Mouse (Mus musculus): ENCODE data around the gene Gm853. TPM values are rescaled to one million over a fixed set of nuclear protein-coding genes. Genes with fewer than 3 reads are reported as not detected.
A peak's percentile ranks its signal among the peaks of the same experiment; 100 is the strongest.

Gm853 gene
- total RNA-seq, 2 experiments from 2014 or later = not detected

DNA sequence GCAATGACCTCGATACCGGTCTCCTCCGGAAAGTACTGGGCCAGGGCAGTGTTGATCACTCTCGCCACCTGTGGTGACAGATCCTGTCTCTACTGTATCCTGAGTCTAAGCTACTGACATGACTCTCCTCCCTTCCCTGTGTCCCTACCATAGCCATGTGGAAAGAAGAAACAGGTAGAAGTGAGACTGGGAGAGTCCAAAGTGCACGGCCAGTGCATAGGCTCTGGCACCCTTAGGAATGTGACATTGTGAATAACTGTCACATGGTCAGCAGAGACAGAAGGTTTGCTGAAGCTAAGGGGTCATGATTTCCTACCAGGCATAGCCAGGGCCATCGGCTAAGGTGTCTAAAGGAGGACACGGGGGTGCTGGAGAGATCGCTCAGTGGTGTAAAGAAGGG is 6.8 kb downstream of the Gm853 start:
- no peak for DNase-seq (ENCODE audit: low spot score in 2 of 2)

DNA sequence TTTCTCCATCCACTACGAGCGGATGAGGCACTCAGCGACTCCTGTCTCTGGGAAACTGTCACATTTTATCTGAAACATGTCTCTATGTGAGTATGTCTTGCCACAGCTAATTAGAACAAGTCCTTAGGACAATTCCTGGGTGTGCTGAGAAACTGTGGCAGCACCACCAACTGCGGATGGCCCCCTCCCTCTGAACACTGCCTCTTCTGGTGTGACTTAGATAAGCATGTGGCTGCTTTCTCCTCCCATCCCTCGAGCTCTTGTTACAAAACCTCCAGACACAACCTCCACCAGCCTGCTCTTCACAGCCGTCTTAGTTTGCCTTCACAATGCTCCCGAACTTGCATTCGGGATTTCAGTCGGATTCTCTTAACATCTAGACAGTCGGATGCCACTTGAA is 8.3 kb downstream of the Gm853 start:
- DNase-seq (ENCODE audit: low spot score in 2 of 2) = no peak

DNA sequence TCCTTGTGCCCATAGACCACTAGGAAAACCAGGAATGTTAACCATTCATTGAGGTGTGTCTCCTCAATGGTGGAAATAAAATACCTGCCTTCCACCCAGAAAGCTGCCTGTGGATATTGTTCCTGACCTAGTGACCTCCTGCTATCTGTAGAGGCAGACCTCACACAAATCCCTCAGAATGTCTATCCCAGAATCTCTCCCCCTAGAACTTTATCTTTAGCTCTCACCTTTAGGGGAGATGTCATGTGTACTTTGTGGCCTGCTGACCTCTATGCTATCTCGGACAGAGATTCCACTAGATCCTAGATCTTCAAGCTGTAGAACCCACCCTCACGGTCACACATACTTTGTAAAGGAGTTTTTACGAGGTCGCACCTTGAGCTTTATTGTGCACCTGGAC is 9.0 kb downstream of the Gm853 start:
- DNase-seq (ENCODE audit: low spot score in 2 of 2) = no peak

DNA sequence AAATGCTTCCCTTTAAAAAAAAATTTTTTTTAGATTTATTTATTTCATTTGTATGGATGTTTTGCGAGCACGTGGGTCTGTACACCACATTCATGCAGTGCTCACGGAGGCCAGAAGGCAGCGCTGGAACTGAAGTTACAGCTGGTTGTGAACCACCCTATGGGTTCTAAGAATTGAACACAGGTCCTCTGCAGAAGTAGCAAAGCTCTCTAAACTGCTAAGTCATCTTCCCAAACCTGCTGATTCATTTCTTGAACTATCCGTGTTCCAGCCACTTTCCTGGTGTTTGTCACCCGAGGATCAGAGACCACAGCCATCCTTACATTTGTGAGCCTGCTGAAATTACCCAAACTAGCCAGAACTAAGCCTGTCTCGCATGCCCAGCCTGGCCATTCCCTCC is 9.8 kb downstream of the Gm853 start:
- no peak for DNase-seq (ENCODE audit: low spot score in 2 of 2)

DNA sequence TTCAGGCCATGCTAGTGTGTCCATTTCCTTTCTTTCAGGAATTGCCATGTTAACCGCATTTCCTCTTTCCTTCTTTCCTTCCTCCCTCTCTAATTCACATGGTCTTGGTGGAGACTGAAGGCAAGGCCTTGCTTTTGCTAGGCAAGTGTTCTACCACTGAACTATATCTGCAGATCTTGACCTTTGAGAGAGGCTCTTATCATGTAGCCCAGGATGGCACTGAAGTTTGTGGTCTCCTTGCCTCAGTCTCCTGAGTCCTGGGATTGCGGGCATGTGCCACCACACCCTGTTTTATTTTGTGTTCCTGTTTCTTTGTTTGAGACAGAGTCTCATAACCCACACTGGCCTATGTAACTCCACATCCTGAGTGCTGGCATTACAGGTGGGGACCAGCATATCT is 10.3 kb downstream of the Gm853 start:
- no peak for DNase-seq (ENCODE audit: low spot score in 2 of 2)

DNA sequence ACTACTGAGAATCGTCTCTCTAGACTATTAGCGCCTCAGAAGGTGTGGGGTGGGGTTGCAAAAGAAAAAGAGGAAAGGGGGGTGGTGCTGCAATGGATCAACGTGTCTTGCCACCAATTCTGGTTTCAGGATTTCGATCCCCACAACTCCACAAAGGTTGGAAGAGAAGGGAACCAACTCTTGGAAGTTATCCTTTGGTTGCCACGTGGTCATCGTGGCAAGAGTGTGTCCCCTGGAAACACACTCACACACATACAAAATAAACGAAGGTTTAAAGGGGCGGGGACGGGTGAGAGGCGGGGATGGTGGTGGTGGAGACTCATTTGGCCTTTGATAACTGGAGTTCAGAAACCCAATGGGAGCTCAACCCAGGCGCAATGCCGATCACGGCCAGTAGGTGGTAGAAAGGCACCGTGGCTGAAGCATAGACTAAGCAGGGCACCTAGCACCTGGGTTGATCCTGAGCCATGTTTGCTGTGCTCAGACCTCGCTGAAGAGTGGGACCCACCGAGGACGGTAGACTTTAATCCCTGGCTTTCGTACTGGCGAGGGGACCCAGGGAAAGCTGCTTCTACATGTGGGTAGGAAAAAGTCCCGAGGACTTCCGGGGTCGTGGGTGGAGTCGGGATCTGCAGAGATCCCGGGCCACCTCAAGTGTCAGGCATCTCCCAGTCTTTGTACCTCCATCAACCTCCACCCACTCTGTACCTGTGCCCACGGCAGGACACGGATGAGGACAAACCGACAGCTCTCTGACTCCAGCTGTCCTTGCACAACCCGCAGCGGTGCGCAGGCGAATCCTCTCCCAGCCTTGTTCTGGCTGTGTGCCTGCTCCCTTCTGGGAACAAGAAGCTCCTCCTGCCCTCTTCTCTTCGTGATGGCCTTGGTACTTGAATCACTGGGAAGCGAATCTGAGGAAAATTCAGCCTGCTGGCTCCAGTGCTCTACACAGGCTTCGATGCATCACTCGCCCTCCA is 23.2 kb downstream of the Gm853 start:
- DNase-seq (ENCODE audit: low spot score in 2 of 2) = peak; percentile 94 to 95

DNA sequence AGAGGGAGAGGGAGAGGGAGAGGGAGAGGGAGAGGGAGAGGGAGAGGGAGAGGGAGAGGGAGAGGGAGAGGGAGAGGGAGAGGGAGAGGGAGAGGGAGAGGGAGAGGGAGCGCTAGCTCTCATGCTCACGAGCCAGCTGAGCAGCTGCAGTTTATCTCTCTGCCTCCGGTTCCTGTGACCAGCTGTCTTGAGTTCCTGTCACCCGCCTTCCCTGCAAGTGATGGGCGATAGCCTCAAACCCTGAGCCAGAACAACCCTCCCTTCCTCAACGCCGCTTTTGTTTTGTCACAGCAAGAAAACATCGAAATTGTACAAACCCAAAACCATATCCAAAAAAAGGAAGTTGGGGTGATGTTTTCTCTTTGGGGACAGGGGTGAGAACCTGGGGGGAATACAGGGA is 25.7 kb downstream of the Gm853 start:
- DNase-seq (ENCODE audit: low spot score in 2 of 2) = no peak

DNA sequence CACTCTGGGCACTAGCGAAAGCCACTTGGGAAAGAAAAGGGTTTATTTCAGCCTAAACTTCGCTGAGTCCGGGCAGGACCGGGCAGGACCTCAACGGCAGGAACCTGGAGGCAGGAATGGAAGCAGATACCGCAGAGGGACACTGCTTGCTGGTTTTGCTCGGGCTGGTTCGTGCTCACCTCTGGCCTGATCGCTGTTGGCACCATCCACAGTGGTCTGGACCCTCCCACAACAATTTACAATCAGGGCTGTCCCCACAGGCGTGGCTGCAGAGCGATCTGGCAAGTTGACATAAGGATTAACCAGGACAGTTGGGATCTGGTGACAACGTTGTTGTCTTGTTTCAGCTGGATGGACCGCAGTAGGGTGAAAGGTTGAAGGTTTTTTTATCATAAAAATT is 26.3 kb downstream of the Gm853 start:
- no peak for DNase-seq (ENCODE audit: low spot score in 2 of 2)

DNA sequence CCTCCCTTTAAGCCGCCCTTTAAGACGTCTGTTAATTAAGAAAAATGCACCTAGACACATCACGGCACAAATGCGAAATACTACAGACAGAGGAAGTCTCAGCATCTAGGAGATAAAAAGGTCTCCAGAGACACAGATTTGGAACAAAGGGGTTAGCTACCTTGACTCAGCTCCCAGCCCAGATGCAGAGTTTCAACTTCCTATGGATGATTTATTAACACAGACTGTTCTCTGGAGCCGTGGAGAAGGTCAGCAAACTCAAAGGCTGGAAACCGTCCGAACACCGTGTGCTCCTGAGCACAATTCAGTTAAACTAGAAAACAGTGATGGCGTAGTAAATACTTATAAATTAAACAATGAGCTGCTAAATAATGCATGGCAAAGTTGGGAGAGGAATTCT is 29.9 kb downstream of the Gm853 start:
- DNase-seq (ENCODE audit: low spot score in 2 of 2) = no peak

DNA sequence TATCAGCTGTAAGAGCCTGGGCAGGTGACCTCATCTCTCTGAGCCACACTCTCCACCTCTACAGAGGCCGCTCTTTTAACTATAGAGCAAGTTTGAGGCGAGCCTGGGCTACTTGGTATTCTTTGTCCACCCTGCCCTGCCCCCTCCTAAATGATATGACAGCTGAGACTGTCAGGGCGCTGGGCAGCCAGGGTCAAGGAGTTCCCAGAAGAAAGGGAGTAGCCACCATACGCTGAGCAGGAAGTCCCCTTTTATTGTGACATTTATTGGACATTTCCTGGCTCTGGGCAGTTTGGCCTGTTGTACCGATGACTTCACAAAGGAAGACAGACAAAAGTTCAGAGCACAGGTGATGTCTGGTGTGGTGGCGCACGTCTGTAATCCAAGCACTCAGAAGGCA is 32.6 kb downstream of the Gm853 start:
- DNase-seq (ENCODE audit: low spot score in 2 of 2) = no peak

DNA sequence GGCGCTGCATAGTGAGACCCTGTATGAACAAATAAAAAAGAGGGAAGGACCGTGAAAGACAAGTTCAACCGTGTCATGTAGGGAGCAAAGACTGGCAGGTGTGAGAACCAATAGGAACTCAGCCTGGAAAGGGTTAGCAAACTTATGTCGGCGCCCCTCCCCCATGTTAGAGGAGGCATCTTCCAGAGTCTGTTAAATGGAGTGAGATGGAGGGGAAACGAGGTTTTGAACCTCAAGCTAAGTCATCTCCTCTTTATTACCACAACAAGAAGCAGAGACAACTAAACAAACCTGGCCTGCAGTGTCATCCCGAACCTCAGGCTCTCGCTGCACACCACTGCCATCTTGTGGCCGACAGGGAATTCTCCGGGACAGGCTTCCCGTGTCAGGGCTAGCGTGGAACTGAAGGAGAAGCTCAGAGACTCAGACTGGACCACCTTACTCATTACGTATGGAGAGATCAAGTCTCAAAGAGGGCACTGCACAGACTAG is 33.3 kb downstream of the Gm853 start:
- DNase-seq (ENCODE audit: low spot score in 2 of 2) = peak; percentile 85 to 89

DNA sequence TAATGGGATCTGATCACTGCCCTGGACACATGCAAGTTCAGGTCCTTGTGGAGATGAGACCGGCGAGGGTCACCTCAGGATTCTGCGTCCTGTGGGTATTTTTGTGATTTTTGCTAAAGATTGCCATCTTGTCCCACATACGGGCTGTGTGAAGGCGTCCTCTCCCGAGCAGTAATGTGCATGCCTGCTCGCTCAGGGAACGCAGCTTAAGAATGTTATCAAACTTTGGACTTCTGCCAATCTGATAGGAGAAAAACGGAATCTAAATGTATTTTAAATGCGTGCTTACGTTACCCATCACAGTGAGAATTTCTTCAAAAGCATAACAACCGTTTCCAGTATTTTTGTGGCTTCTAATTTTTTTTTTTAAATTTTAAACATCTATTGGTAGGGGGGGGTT is 35.3 kb downstream of the Gm853 start:
- DNase-seq (ENCODE audit: low spot score in 2 of 2) = peak in 1 of 2 experiments; percentile 11

DNA sequence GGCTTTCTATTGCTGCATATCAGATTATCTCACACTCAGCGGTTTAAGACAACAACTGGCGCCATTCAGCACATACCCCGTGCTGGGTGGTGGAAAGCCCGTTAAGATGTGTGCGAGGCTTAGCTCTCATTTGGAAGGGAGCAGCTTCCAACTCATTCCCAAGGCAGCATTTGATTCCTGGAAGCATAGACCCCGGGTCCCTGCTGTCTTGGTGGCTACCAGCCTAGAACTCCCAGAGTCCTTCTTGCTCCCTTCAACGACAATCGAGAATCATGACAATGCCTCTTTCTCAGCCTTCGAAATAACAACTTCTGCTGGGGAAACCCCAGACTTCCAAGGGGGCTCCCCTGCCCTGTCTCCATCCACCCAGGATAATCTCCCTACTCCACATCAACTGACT is 35.8 kb downstream of the Gm853 start:
- DNase-seq (ENCODE audit: low spot score in 2 of 2) = no peak

DNA sequence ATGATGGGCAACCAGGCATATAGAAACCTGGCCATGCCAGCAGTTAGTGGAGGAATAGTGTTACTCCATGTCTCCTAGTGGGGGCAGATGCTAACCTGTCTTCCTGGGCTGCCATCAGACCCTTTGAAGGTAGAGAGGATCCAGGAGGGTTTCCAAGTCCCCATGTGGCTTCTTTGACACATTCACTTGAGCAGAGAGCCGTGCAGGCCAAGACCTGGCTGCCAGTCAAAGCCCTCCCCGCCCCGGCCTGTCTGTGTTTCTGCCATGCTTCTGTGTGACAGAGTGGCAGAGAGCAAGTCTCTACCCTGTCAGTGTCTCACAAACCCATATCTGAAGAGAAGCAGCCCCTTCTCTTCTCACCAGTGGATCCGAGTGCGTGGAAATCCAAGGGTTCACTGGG is 38.3 kb downstream of the Gm853 start:
- DNase-seq (ENCODE audit: low spot score in 2 of 2) = no peak

DNA sequence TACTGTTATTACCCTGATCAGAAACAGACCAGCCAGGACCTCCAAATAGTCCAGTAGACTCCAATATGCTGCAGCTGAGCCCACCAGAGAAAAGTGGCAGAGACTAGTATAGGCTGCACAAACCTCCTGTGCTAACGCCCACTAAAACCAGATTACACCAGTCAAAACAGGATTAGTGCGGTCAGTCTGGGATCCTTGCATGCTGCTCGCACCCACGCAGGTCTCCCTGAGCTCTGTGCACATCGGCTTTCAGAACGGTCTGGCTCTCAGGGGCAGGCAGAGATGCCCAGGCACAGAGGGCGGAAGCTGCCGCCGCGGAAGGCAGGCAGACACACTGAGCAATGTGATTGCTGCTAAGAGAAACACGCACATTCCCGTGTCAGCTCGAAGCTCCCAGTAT is 39.2 kb downstream of the Gm853 start:
- DNase-seq (ENCODE audit: low spot score in 2 of 2) = no peak

DNA sequence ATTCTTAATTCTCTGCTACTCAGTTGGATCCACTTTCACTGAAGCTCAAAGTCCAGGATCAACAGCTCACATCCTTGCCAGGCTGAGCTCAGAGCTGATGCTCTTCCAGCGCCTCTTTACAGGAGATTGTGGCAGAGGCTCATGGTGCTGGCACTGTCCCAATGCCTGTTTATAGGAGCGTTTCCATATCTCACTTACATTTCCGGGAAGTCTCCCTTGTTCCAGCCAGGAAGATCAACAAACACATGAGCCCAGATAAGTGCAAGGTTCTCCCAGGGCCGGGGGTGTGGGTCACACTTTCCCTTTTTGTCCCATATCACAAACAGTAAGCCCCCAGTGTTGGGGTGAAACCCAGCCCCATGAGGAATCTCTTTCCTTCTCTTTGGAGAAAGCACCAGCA is 40.3 kb downstream of the Gm853 start:
- DNase-seq (ENCODE audit: low spot score in 2 of 2) = no peak

DNA sequence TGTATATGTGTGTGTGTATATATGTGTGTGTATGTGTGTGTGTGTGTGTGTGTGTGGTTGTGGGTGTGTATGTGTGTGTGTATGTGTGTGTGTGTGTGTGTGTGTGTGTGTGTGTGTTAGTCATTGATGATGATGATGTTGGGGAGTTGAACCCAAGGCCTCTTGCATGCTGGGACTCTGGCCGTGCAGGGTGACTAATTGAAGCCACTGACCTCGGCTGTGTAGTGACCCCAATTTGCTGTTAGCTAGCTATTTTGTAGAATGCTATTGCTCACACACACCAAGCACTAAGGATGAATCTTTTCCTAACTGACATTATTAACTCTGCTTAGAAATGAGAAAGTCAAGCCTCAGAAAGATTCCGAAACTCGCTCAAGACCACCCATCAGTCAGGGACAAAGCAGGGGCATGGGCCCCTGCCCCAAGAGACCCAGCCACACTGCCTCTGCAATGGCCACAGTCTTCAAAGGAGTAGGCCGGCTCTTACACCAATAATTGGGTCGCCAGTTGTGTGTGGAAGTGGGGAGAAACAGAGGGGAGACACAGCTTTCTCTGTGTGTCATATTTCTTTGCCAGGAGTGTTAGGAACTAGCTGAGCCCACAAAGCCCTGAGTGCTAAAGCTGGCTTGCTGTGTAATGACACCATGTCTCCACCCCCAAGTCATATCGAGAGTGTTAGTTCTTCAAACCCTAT is 41.1 kb downstream of the Gm853 start:
- DNase-seq (ENCODE audit: low spot score in 2 of 2) = no peak

DNA sequence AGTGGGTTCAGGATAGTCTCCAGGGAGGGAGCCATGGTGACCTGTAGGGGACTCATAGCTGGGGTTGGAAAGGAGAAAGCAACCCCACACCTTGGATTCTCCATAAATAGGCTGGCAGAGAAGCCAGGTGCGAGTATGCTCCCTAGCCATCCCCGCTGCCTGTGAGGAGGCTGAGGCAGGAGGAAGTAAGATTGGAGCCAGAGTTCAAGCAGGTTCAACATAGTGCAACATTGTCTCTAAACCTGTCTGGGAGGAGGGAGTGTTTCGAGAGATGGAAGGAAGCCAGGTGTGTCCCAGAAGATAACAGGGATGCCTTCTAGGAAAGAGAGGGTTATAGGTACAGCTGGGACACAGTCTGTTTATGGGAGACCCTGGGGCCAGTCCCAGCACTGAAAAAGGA is 42.3 kb downstream of the Gm853 start:
- DNase-seq (ENCODE audit: low spot score in 2 of 2) = no peak

DNA sequence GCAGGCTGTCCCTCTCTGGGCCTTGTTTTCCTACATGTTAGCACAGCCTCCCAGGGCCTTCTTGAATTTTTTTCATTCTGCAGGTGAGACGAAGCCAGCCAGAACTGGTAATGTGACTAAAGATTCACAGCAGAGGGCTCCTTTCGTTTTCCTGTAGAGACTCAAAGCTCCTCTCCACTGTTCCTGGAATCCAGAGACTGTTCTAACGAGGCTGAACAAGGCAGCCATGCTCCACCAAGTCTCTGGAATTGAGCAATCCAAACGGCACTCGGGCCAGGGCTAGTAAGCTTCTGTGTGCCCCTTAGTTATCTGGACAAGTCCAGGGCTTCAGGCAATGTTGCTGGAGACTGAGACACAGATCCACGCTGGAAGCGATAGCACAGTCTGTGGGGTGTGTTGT is 44.7 kb downstream of the Gm853 start:
- no peak for DNase-seq (ENCODE audit: low spot score in 2 of 2)

DNA sequence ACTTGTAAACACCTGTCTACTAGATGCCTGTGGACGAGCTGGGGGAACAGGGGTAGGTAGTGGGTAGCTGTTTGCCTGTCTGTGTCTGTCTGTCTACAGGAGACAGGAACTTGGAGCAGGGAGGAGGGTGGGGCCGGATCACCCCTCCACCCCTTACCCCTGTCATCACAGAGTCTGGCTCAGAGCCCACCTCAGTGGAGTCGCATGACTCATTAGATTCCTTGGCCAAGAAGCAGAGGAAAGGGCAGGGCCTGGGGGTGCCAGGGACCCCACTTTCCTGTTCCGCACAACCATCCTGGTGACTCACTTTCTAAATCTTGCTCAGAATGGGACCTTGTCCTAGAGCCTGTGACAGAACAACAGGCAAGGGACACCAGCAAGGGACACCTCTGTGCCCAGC is 45.1 kb downstream of the Gm853 start:
- peak; percentile 55 to 59 for DNase-seq (ENCODE audit: low spot score in 2 of 2)

DNA sequence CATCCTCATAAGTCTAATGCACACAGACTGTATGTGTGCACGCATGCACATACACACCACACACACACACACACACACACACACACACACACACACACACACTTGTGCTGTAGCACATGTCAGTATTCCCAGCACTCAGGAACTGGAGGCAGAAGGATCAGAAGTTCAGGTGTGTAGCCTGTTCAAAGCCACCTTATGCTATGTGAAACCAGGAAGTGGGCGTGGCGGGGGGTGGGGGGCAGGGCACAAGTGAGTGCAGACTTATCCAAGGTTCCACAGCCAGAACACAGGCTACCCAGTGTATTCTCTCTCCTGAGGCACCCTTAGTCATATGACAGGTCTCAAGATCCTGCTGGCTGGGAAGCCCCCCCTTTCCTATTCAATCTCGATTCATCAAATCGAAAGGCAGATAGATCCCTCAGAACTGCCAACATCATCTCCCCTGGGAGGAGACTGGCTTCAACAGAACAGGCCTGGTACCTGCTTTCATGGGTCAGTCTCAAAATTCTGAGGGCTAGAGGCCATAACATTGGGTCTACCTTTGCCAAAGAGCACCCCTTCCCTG is 46.0 kb downstream of the Gm853 start:
- DNase-seq (ENCODE audit: low spot score in 2 of 2) = no peak
